Mouse (Mus musculus) small intestine, adult 2 months (tissue): ENCODE data around the gene Ptges3l.

ENCODE experiments used
- CTCF ChIP-seq: fragments of 200-500 bp; IDR thresholded peaks from 2 replicates; pipeline ENCODE4 v1.5.1; 2012; ENCODE audit warnings: low read depth, mild to moderate bottlenecking, control low read depth, inconsistent platforms, low read length, moderate library complexity, mixed read lengths; ENCODE audit not compliant: insufficient replicate concordance, insufficient read length; ENCODE audit errors: extremely low read depth
- POLR2A ChIP-seq: fragments of 200-500 bp; IDR thresholded peaks from 2 replicates; pipeline ENCODE4 v1.6.1; 2012; ENCODE audit warnings: low read depth, mild to moderate bottlenecking, control low read depth, inconsistent platforms, low read length, moderate library complexity

DNA sequence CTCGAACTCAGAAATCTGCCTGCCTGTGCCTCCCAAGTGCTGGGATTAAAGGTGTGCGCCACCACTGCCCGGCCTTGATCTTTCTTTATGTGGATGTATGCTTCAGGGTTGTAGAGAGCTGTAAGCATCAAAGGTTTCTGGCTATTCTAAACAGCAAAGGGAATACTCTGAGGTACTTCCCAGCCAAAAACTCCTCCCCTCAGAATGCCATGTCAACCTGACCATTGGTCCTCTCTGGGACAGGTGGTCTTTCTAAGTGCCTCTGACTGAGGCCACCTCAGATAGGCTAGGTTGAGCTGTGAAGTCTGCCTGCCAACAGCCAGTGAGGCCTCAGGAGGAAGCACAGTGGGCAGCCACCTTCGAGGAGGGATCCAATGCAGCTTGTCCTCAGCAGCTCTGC lies 23.8 kb upstream of the Ptges3l start:
- no peak for TF ChIP-seq CTCF
- no peak for TF ChIP-seq POLR2A
